Mouse (Mus musculus) activated CD4-positive, CD25-positive, alpha-beta regulatory T cell (primary cell): ENCODE results near the gene Tph1. TPM values are rescaled to one million over a fixed set of nuclear protein-coding genes. Genes with fewer than 3 reads are reported as not detected.

Experiments
- polyA plus RNA-seq, 2 experiments: library from polyadenylated mRNA; unstranded; fragments of 100-300 nt; shearing (Covaris generic); gene quantifications; one replicate each; pipeline ENCODE4 v1.2.1; 2017

The Tph1 gene
- polyA plus RNA-seq = 1 to 10 TPM in 1 of 2 experiments, under 1 TPM in 1; 0.79 to 1.6 TPM

GRCm38 (mm10) chr7:46672160-46672672, at the start of gene Tph1:
Gene Tph1, minus strand, starts transcription at chr7:46672537.

GRCm38 (mm10) chr7:46715600-46715999, 43.3 kb upstream of the Tph1 start, which contains the start of gene Saa3:
Gene Saa3, minus strand, starts transcription at chr7:46715700.

GRCm38 (mm10) chr7:46710390-46710844, 38.1 kb upstream of the Tph1 start, which contains the start of gene Saal1:
Gene Saal1, minus strand, starts transcription at chr7:46710680.

GRCm38 (mm10) chr7:46639692-46640031, 32.7 kb downstream of the Tph1 start, which contains the start of gene Sergef:
Gene Sergef, minus strand, starts transcription at chr7:46639807.

Other genes starting within 250 kb of the Tph1 start
- 10 to 100 TPM; 15.8 to 21.5 TPM for gene Sergef, start 32.7 kb downstream of the Tph1 start, polyA plus RNA-seq
- gene Saal1, start 38.1 kb upstream of the Tph1 start, polyA plus RNA-seq = 10 to 100 TPM; 18.9 to 19.3 TPM
- 1 to 10 TPM in 1 of 2 experiments, not detected in 1; 2.3 TPM for gene Saa3, start 43.2 kb upstream of the Tph1 start, polyA plus RNA-seq
- gene Saa4, start 60.1 kb upstream of the Tph1 start, polyA plus RNA-seq = not detected
- gene Saa1, start 70.4 kb upstream of the Tph1 start, polyA plus RNA-seq = under 1 TPM in 1 of 2 experiments, not detected in 1; 0.26 TPM
- gene Saa2, start 79.3 kb upstream of the Tph1 start, polyA plus RNA-seq = not detected
- 10 to 100 TPM; 27.5 to 37.5 TPM for gene Hps5, start 123.5 kb upstream of the Tph1 start, polyA plus RNA-seq
- 10 to 100 TPM; 52.4 to 56.3 TPM for gene Gtf2h1, start 123.6 kb upstream of the Tph1 start, polyA plus RNA-seq
- gene Ldha, start 168.9 kb upstream of the Tph1 start, polyA plus RNA-seq = 1,000 to 10,000 TPM; 1,491 to 1,505 TPM
- gene Ldhc, start 188.7 kb upstream of the Tph1 start, polyA plus RNA-seq = under 1 TPM in 1 of 2 experiments, not detected in 1; 0.32 TPM
- gene Tsg101, start 247.4 kb upstream of the Tph1 start, polyA plus RNA-seq = 100 to 1,000 TPM; 126 to 130 TPM